In the genomic region with DNA sequence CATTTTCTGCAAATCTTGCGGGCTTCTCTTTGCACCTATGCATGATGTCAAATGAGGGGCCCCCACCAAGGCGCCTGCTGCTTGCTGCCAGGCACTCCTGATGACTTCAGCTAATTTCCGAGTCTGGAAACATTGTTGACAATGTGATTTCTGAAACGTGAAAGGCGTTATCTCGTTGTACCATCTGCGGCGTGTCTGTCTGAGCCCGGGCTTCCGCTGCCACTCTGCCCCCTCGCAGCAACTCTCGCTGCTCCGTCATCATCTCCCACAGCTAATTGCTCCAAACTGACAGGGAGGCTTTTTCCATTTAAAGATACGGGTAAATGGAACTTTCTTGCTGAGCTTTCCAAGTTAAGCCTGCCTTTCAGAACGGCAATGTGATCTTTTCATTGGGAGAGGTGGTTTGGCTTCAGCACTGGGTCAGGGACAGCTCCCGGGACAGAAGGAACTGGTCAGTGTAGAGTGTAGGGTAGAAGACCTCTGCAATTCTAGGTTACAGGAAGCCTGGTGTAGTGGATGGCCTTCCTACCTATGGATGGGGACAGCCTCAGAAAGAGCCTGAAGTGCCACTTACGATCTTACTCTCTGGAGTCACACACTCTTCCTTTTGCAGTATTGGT, we compare ENCODE assay signal across 8 mouse cellular contexts.
DNase-seq lines count a peak whose midpoint lies in the region; ATAC-seq lines count a peak whose summit lies in the region.

No protein-coding gene starts in this region.

- H3K9ac ChIP-seq in embryonic facial prominence, embryonic 11.5 days (replicated peaks; ENCODE audit: low read length): no peak overlapping the region

- H3K4me1 ChIP-seq in embryonic facial prominence, embryonic 11.5 days (ENCODE audit: control insufficient read depth, insufficient read depth, low read length): no peaks in the 10 kb centered on the region

- DNase-seq in adrenal gland, postnatal 10 days: peak; percentile 72
- DNase-seq in adrenal gland, adult 18-20 months (ENCODE audit: low spot score in 2 of 2): no peak
- peak; percentile 8 to 35 for DNase-seq in left cerebral cortex, postnatal 25 days (ENCODE audit: low spot score in 2 of 2)
- no peak for DNase-seq in left cerebral cortex, adult 11 months (ENCODE audit: low spot score)
- DNase-seq in embryonic facial prominence, embryonic 11.5 days (ENCODE audit: low spot score): peak; percentile 72
- peak; percentile 33 for DNase-seq in ovary, postnatal 14 days (ENCODE audit: low spot score)
- no peak for DNase-seq in cerebellum, postnatal 36 days
- no peak for DNase-seq in c-Kit-positive CD71-positive TER-119-positive erythroid progenitor cells, embryonic 14.5 days (ENCODE audit: low spot score)

- H3K36me3 ChIP-seq in embryonic facial prominence, embryonic 11.5 days (replicated peaks; ENCODE audit: control insufficient read depth, insufficient read depth, low read depth, low read length): no peaks in the 10 kb centered on the region

- 79% methylated on average over 17 of the region's 17 CpGs for WGBS in embryonic facial prominence, embryonic 11.5 days

- H3K4me3 ChIP-seq in embryonic facial prominence, embryonic 11.5 days (ENCODE audit: low read depth, low read length): no peak overlapping the region

- no peak overlapping the region for H3K27ac ChIP-seq in embryonic facial prominence, embryonic 11.5 days (replicated peaks; ENCODE audit: low read depth, low read length)

- no peak for ATAC-seq in embryonic facial prominence, embryonic 11.5 days (replicated peaks; ENCODE audit: insufficient number of reproducible peaks, low FRiP score, low TSS enrichment, low read depth)

- H3K9me3 ChIP-seq in embryonic facial prominence, embryonic 11.5 days (replicated peaks; ENCODE audit: control insufficient read depth, low read length): no peaks in the 10 kb centered on the region

- no peaks in the 10 kb centered on the region for H3K27me3 ChIP-seq in embryonic facial prominence, embryonic 11.5 days (ENCODE audit: control insufficient read depth, insufficient read depth, low read length)

- intact Hi-C loops in left cerebral cortex, postnatal 25 days (cut with DNase I): loop anchor here (5.0 kb wide), 1 partner anchor 73 kb away; no protein-coding TSS in a partner anchor

- no peak overlapping the region for H3K4me2 ChIP-seq in embryonic facial prominence, embryonic 11.5 days (ENCODE audit: low read depth, low read length)

Comparison
In these comparisons a context has a peak if more than half of its experiments do, and no peak if none do; other contexts are left out.
1. DNase-seq: peak in adrenal gland, postnatal 10 days (single experiment), left cerebral cortex, postnatal 25 days (2 of 2), embryonic facial prominence, embryonic 11.5 days (single experiment) and ovary, postnatal 14 days (single experiment); none in adrenal gland, adult 18-20 months (0 of 2), left cerebral cortex, adult 11 months (single experiment), cerebellum, postnatal 36 days (0 of 2) and c-Kit-positive CD71-positive TER-119-positive erythroid progenitor cells, embryonic 14.5 days (single experiment).